Mouse (Mus musculus) limb, embryonic 15.5 days (tissue): ENCODE measurements at regions not wholly inside any gene's neighbourhood (a gene's known extent, or its start where the extent isn't known, plus 50 kb on each side); places are given as distances from the start of the nearest gene placed in this dataset.
"Not testable (repeated sequence)": the region's sequence is repeated elsewhere in the genome, so short reads cannot be mapped to it uniquely, and the experiment has no call there.

Source experiments
- ATAC-seq: fragments of 200-750 bp; cut with Nextera tagmentation; 2 replicates; pipeline ENCODE4 v1.8.0; 2017; ENCODE audit warnings: low read depth, moderate TSS enrichment; ENCODE audit not compliant: insufficient number of reproducible peaks, low FRiP score, low TSS enrichment
- H3K27ac ChIP-seq: fragments of 300-500 bp; sonication (generic); 2 replicates; pipeline ENCODE4 v1.5.1; 2015; ENCODE audit warnings: moderate library complexity, mild to moderate bottlenecking, inconsistent platforms
- H3K27me3 ChIP-seq: fragments of 300-500 bp; sonication (generic); 2 replicates; pipeline ENCODE4 v1.6.1; 2015; ENCODE audit warnings: inconsistent platforms
- H3K36me3 ChIP-seq: fragments of 300-500 bp; sonication (generic); 2 replicates; pipeline ENCODE4 v1.6.1; 2015; ENCODE audit warnings: inconsistent platforms
- H3K4me1 ChIP-seq: fragments of 300-500 bp; sonication (generic); 2 replicates; pipeline ENCODE4 v1.6.1; 2015; ENCODE audit warnings: inconsistent platforms
- H3K4me2 ChIP-seq: fragments of 300-500 bp; sonication (generic); 2 replicates; pipeline ENCODE4 v1.6.1; 2015; ENCODE audit warnings: mild to moderate bottlenecking, inconsistent platforms
- H3K4me3 ChIP-seq: fragments of 300-500 bp; sonication (generic); 2 replicates; pipeline ENCODE4 v1.5.1; 2015; ENCODE audit warnings: mild to moderate bottlenecking, inconsistent platforms
- H3K9ac ChIP-seq: fragments of 300-500 bp; sonication (generic); 2 replicates; pipeline ENCODE4 v1.6.1; 2015; ENCODE audit warnings: inconsistent platforms
- H3K9me3 ChIP-seq: fragments of 300-500 bp; sonication (generic); 2 replicates; pipeline ENCODE4 v1.6.1; 2016; ENCODE audit warnings: inconsistent platforms
- whole genome bisulfite sequencing: fragments of 180-500 bp; shearing (Covaris S2); methylation state at CpG from one replicate; pipeline ENCODE4 v1.1.7; 2015; 5-methylcytosine and 5-hydroxymethylcytosine counted together

GRCm38 (mm10) chr12:109764293-109764692, 164.2 kb upstream of the Rtl1 start:
- no peak overlapping the region for H3K4me3 ChIP-seq
- H3K36me3 ChIP-seq = no peaks in the 10 kb centered on the region
- no peaks in the 10 kb centered on the region for H3K9me3 ChIP-seq
- WGBS = 73% methylated on average over 4 of the region's 4 CpGs
- H3K4me2 ChIP-seq = no peak overlapping the region
- ATAC-seq = no peak
- H3K27ac ChIP-seq = no peak overlapping the region
- H3K4me1 ChIP-seq = no peaks in the 10 kb centered on the region
- H3K9ac ChIP-seq = no peak overlapping the region
- no peaks in the 10 kb centered on the region for H3K27me3 ChIP-seq

GRCm38 (mm10) chr12:109766602-109767001, 166.5 kb upstream of the Rtl1 start:
- ATAC-seq, H3K27ac ChIP-seq, H3K9me3 ChIP-seq, H3K4me1 ChIP-seq, H3K9ac ChIP-seq, H3K4me2 ChIP-seq, H3K27me3 ChIP-seq, H3K4me3 ChIP-seq, H3K36me3 ChIP-seq: not testable (repeated sequence)
- 87% methylated on average over 5 of the region's 5 CpGs for WGBS

GRCm38 (mm10) chr12:109772543-109772942, 172.4 kb upstream of the Rtl1 start:
- Histone ChIP-seq H3K36me3 (no peaks in the 10 kb centered on the region), H3K9ac (no peak overlapping the region), H3K9me3 (no peaks in the 10 kb centered on the region), H3K27ac (no peak overlapping the region), H3K4me3 (no peak overlapping the region), H3K4me2 (no peak overlapping the region), H3K4me1 (no peaks in the 10 kb centered on the region), H3K27me3 (no peaks in the 10 kb centered on the region)
- 62% methylated on average over 2 of the region's 2 CpGs for WGBS
- ATAC-seq = no peak

- Histone ChIP-seq H3K9ac (no peak overlapping the region), H3K27me3 (no peaks in the 10 kb centered on the region), H3K27ac (no peak overlapping the region), H3K4me3 (no peak overlapping the region), H3K4me2 (no peak overlapping the region), H3K36me3 (no peaks in the 10 kb centered on the region), H3K9me3 (no peaks in the 10 kb centered on the region), H3K4me1 (no peaks in the 10 kb centered on the region)
- no peak for ATAC-seq
- WGBS = 78% methylated on average over 3 of the region's 3 CpGs
Observed at GRCm38 (mm10) chr12:109773909-109774313, 173.8 kb upstream of the Rtl1 start.

- H3K9me3 ChIP-seq = no peaks in the 10 kb centered on the region
- 72% methylated on average over 3 of the region's 3 CpGs for WGBS
- no peak overlapping the region for H3K4me2 ChIP-seq
- no peaks in the 10 kb centered on the region for H3K4me1 ChIP-seq
- H3K27me3 ChIP-seq = 0 out of 2 replicates have a peak, but pooled peaks cover 5% of the 10 kb centered on the region
- ATAC-seq = no peak
- H3K36me3 ChIP-seq = no peaks in the 10 kb centered on the region
- H3K9ac ChIP-seq = no peak overlapping the region
- no peak overlapping the region for H3K27ac ChIP-seq
- no peak overlapping the region for H3K4me3 ChIP-seq
Observed at GRCm38 (mm10) chr12:109798846-109799245, 198.7 kb upstream of the Rtl1 start.

- Histone ChIP-seq H3K4me2 (no peak overlapping the region), H3K4me1 (no peaks in the 10 kb centered on the region), H3K4me3 (no peak overlapping the region), H3K27ac (no peak overlapping the region), H3K36me3 (no peaks in the 10 kb centered on the region), H3K9me3 (no peaks in the 10 kb centered on the region), H3K27me3 (0 out of 2 replicates have a peak, but pooled peaks cover 5% of the 10 kb centered on the region), H3K9ac (no peak overlapping the region)
- no peak for ATAC-seq
- WGBS = 79% methylated on average over 1 of the region's 1 CpGs
Observed at GRCm38 (mm10) chr12:109799395-109799794, 199.3 kb upstream of the Rtl1 start.

GRCm38 (mm10) chr12:109827241-109827915, 227.2 kb upstream of the Rtl1 start:
- Histone ChIP-seq H3K27ac (no peak overlapping the region), H3K36me3 (no peaks in the 10 kb centered on the region), H3K4me2 (no peak overlapping the region), H3K9me3 (no peaks in the 10 kb centered on the region), H3K4me3 (no peak overlapping the region), H3K4me1 (peaks cover 5% of the 10 kb centered on the region; the same call in 1 of the 2 replicates), H3K27me3 (0 out of 2 replicates have a peak, but pooled peaks cover 4% of the 10 kb centered on the region), H3K9ac (no peak overlapping the region)
- 80% methylated on average over 10 of the region's 10 CpGs for WGBS
- no peak for ATAC-seq

- H3K36me3 ChIP-seq = no peaks in the 10 kb centered on the region
- no peak overlapping the region for H3K4me3 ChIP-seq
- no peak overlapping the region for H3K4me2 ChIP-seq
- no peak overlapping the region for H3K27ac ChIP-seq
- H3K27me3 ChIP-seq = peaks cover 7% of the 10 kb centered on the region; the same call in 1 of the 2 replicates
- 21% methylated on average over 16 of the region's 16 CpGs for WGBS
- H3K4me1 ChIP-seq = peaks cover 5% of the 10 kb centered on the region; the same call in 1 of the 2 replicates
- no peak overlapping the region for H3K9ac ChIP-seq
- H3K9me3 ChIP-seq = no peaks in the 10 kb centered on the region
- ATAC-seq = no peak
Observed at GRCm38 (mm10) chr12:109830303-109831020, 230.3 kb upstream of the Rtl1 start.

GRCm38 (mm10) chr12:109832964-109833363, 232.8 kb upstream of the Rtl1 start:
- Histone ChIP-seq H3K4me2 (no peak overlapping the region), H3K27ac (no peak overlapping the region), H3K4me3 (no peak overlapping the region), H3K27me3 (peaks cover 7% of the 10 kb centered on the region), H3K36me3 (no peaks in the 10 kb centered on the region), H3K9ac (no peak overlapping the region), H3K9me3 (no peaks in the 10 kb centered on the region), H3K4me1 (peaks cover 5% of the 10 kb centered on the region)
- ATAC-seq = no peak
- 50% methylated on average over 10 of the region's 10 CpGs for WGBS

- H3K4me3 ChIP-seq = no peak overlapping the region
- no peak overlapping the region for H3K27ac ChIP-seq
- no peaks in the 10 kb centered on the region for H3K9me3 ChIP-seq
- H3K4me1 ChIP-seq = peaks cover 25% of the 10 kb centered on the region
- H3K4me2 ChIP-seq = no peak overlapping the region
- no peak overlapping the region for H3K9ac ChIP-seq
- H3K36me3 ChIP-seq = no peaks in the 10 kb centered on the region
- ATAC-seq = no peak
- WGBS = 43% methylated on average over 8 of the region's 8 CpGs
- H3K27me3 ChIP-seq = peaks cover 3% of the 10 kb centered on the region
Observed at GRCm38 (mm10) chr12:109836521-109836920, 236.4 kb upstream of the Rtl1 start.

GRCm38 (mm10) chr12:109839126-109839587, 239.0 kb upstream of the Rtl1 start:
- peak; percentile 57; the same call in 1 of the 2 replicates for ATAC-seq
- 22% methylated on average over 9 of the region's 9 CpGs for WGBS
- Histone ChIP-seq H3K4me2 (no peak overlapping the region), H3K36me3 (no peaks in the 10 kb centered on the region), H3K9ac (no peak overlapping the region), H3K27ac (peak overlapping the region; percentile 61), H3K4me3 (no peak overlapping the region), H3K9me3 (no peaks in the 10 kb centered on the region), H3K4me1 (peaks cover 25% of the 10 kb centered on the region), H3K27me3 (no peaks in the 10 kb centered on the region; the same call in 1 of the 2 replicates)

GRCm38 (mm10) chr12:109839946-109840524, 239.9 kb upstream of the Rtl1 start:
- ATAC-seq = no peak; the same call in 1 of the 2 replicates

More at GRCm38 (mm10) chr12:109839946-109840524, 239.9 kb upstream of the Rtl1 start:
- WGBS = 24% methylated on average over 14 of the region's 14 CpGs
- H3K27me3 ChIP-seq = no peaks in the 10 kb centered on the region; the same call in 1 of the 2 replicates
- H3K27ac ChIP-seq = peak overlapping the region; percentile 61
- H3K36me3 ChIP-seq = no peaks in the 10 kb centered on the region
- no peak overlapping the region for H3K9ac ChIP-seq
- H3K9me3 ChIP-seq = no peaks in the 10 kb centered on the region
- H3K4me3 ChIP-seq = no peak overlapping the region
- H3K4me1 ChIP-seq = peaks cover 25% of the 10 kb centered on the region
- H3K4me2 ChIP-seq = no peak overlapping the region
